Mouse (Mus musculus): ENCODE results near the gene Rab34. TPM values are rescaled to one million over a fixed set of nuclear protein-coding genes. Genes with fewer than 3 reads are reported as not detected.
"Not testable (repeated sequence)": the region's sequence is repeated elsewhere in the genome, so short reads cannot be mapped to it uniquely, and the experiment has no call there.

Rab34 gene
- polyA plus RNA-seq, 1 experiment: 36.1 TPM

GRCm38 (mm10) chr11:78183884-78184514 is 4.2 kb upstream of the Rab34 start:
- Histone ChIP-seq H3K9me3 (replicated peaks; ENCODE audit: control insufficient read depth, insufficient read depth, low read length, poor library complexity, severe bottlenecking) (no peaks in the 10 kb centered on the region), H3K9ac (ENCODE audit: low read depth, poor library complexity, severe bottlenecking) (peak overlapping the region; percentile 100), H3K27me3 (ENCODE audit: control insufficient read depth, insufficient read depth, low read length, poor library complexity, severe bottlenecking) (no peaks in the 10 kb centered on the region), H3K4me3 (ENCODE audit: low read depth, low read length) (peak overlapping the region; percentile 94), H3K4me1 (ENCODE audit: control insufficient read depth, insufficient read depth, low read length) (no peaks in the 10 kb centered on the region), H3K27ac (ENCODE audit: insufficient read depth, low read length) (peak overlapping the region; percentile 88), H3K36me3 (ENCODE audit: control insufficient read depth, insufficient read depth, low read length, poor library complexity, severe bottlenecking) (peaks cover 39% of the 10 kb centered on the region)
- TF ChIP-seq EP300 (IDR thresholded peaks at IDR 0.05; ENCODE audit: insufficient read depth, low read depth, low read length) (no peak), POLR2A (IDR thresholded peaks at IDR 0.05; ENCODE audit: insufficient read depth, low read length) (no peak)

GRCm38 (mm10) chr11:78184702-78185101 is 3.5 kb upstream of the Rab34 start:
- Histone ChIP-seq H3K27ac (ENCODE audit: insufficient read depth, low read length) (peak overlapping the region; percentile 88), H3K4me3 (ENCODE audit: low read depth, low read length) (peak overlapping the region; percentile 94), H3K36me3 (ENCODE audit: control insufficient read depth, insufficient read depth, low read length, poor library complexity, severe bottlenecking) (peaks cover 34% of the 10 kb centered on the region), H3K9ac (ENCODE audit: low read depth, poor library complexity, severe bottlenecking) (peak overlapping the region; percentile 100)
- not testable (repeated sequence) for H3K4me1 ChIP-seq (ENCODE audit: control insufficient read depth, insufficient read depth, low read length); H3K27me3 ChIP-seq (ENCODE audit: control insufficient read depth, insufficient read depth, low read length, poor library complexity, severe bottlenecking); H3K9me3 ChIP-seq (replicated peaks; ENCODE audit: control insufficient read depth, insufficient read depth, low read length, poor library complexity, severe bottlenecking)

GRCm38 (mm10) chr11:78189234-78190040 is 1.2 kb downstream of the Rab34 start:
- peaks cover 2% of the 10 kb centered on the region; the same call in 1 of the 2 replicates for H3K36me3 ChIP-seq (ENCODE audit: control insufficient read depth, insufficient read depth, low read length, poor library complexity, severe bottlenecking)
- no peaks in the 10 kb centered on the region for H3K27me3 ChIP-seq (ENCODE audit: control insufficient read depth, insufficient read depth, low read length, poor library complexity, severe bottlenecking)
- H3K4me1 ChIP-seq (ENCODE audit: control insufficient read depth, insufficient read depth, low read length): peaks cover 2% of the 10 kb centered on the region
- H3K9me3 ChIP-seq (replicated peaks; ENCODE audit: control insufficient read depth, insufficient read depth, low read length, poor library complexity, severe bottlenecking): no peaks in the 10 kb centered on the region
- peak overlapping the region; percentile 90 for H3K4me3 ChIP-seq (ENCODE audit: low read depth, low read length)
- H3K9ac ChIP-seq (ENCODE audit: low read depth, poor library complexity, severe bottlenecking): peak overlapping the region; percentile 90
- peak; percentile 75 for TF ChIP-seq POLR2A (IDR thresholded peaks at IDR 0.05; ENCODE audit: insufficient read depth, low read length)
- TF ChIP-seq CTCF (IDR thresholded peaks at IDR 0.05; ENCODE audit: low read depth, low read length): no peak
- TF ChIP-seq EP300 (IDR thresholded peaks at IDR 0.05; ENCODE audit: insufficient read depth, low read depth, low read length): peak; percentile 83
- peak overlapping the region; percentile 74 for H3K27ac ChIP-seq (ENCODE audit: insufficient read depth, low read length)

GRCm38 (mm10) chr11:78190041-78190440 is 1.8 kb downstream of the Rab34 start:
- Histone ChIP-seq H3K9ac (ENCODE audit: low read depth, poor library complexity, severe bottlenecking) (peak overlapping the region; percentile 90; the same call in 1 of the 2 replicates), H3K4me1 (ENCODE audit: control insufficient read depth, insufficient read depth, low read length) (peaks cover 2% of the 10 kb centered on the region), H3K27ac (ENCODE audit: insufficient read depth, low read length) (peak overlapping the region; percentile 74), H3K27me3 (ENCODE audit: control insufficient read depth, insufficient read depth, low read length, poor library complexity, severe bottlenecking) (no peaks in the 10 kb centered on the region), H3K9me3 (replicated peaks; ENCODE audit: control insufficient read depth, insufficient read depth, low read length, poor library complexity, severe bottlenecking) (no peaks in the 10 kb centered on the region), H3K4me3 (ENCODE audit: low read depth, low read length) (peak overlapping the region; percentile 90), H3K36me3 (ENCODE audit: control insufficient read depth, insufficient read depth, low read length, poor library complexity, severe bottlenecking) (peaks cover 2% of the 10 kb centered on the region; the same call in 1 of the 2 replicates)
- TF ChIP-seq POLR2A (IDR thresholded peaks at IDR 0.05; ENCODE audit: insufficient read depth, low read length) (no peak), CTCF (IDR thresholded peaks at IDR 0.05; ENCODE audit: low read depth, low read length) (no peak), EP300 (IDR thresholded peaks at IDR 0.05; ENCODE audit: insufficient read depth, low read depth, low read length) (no peak)

GRCm38 (mm10) chr11:78193113-78193512 is 4.9 kb downstream of the Rab34 start, which contains the start of gene Proca1:
Gene Proca1, plus strand, starts transcription at chr11:78193392.
- Histone ChIP-seq H3K9me3 (replicated peaks; ENCODE audit: control insufficient read depth, insufficient read depth, low read length, poor library complexity, severe bottlenecking) (no peaks in the 10 kb centered on the region), H3K4me3 (ENCODE audit: low read depth, low read length) (peak within 1 kb of the TSS; percentile 88; the same call in 1 of the 2 replicates), H3K36me3 (ENCODE audit: control insufficient read depth, insufficient read depth, low read length, poor library complexity, severe bottlenecking) (peaks cover 2% of the 10 kb centered on the region; the same call in 1 of the 2 replicates), H3K9ac (ENCODE audit: low read depth, poor library complexity, severe bottlenecking) (peak within 1 kb of the TSS; percentile 44; the same call in 1 of the 2 replicates), H3K27me3 (ENCODE audit: control insufficient read depth, insufficient read depth, low read length, poor library complexity, severe bottlenecking) (no peaks in the 10 kb centered on the region), H3K4me1 (ENCODE audit: control insufficient read depth, insufficient read depth, low read length) (peaks cover 2% of the 10 kb centered on the region), H3K27ac (ENCODE audit: insufficient read depth, low read length) (no peak within 1 kb of the TSS)
- no peak for TF ChIP-seq EP300 (IDR thresholded peaks at IDR 0.05; ENCODE audit: insufficient read depth, low read depth, low read length)
- TF ChIP-seq CTCF (IDR thresholded peaks at IDR 0.05; ENCODE audit: low read depth, low read length): no peak
- no peak for TF ChIP-seq POLR2A (IDR thresholded peaks at IDR 0.05; ENCODE audit: insufficient read depth, low read length)

Measured in ES-Bruce4 (cell line).